Mouse (Mus musculus): Measurements from ENCODE around the gene 9530003J23Rik. TPM values are rescaled to one million over a fixed set of nuclear protein-coding genes. Genes with fewer than 3 reads are reported as not detected.
"Not testable (repeated sequence)": the region's sequence is repeated elsewhere in the genome, so short reads cannot be mapped to it uniquely, and the experiment has no call there.

Gene 9530003J23Rik
- polyA plus RNA-seq (2016; fragmentation: Nextera tagmentation; extraction: Ambion mirVana) = not detected in 2 replicates

DNA sequence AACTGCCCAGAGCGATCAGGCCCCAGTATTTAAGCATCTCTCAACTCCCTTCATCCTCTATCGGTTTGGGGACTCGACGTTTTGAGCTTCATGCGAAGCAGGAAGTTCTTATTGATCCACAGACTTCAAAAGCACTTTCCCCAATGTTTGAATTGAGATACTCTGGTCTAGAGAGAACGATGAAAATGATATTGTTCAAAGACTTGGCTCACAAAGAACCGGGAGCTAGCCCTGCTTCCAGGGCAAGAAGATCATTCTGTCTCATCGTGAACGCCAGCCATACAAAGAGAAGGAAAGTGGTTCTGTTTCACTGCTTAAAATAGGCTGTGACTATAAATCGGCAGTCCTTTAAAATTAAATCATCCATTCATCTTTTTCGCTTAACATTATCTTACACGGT, at the start of gene 9530003J23Rik:
Gene 9530003J23Rik, minus strand, starts transcription at position 101 of the 400 bp plus-strand sequence.
- Histone ChIP-seq H3K4me1 (no peaks in the 10 kb centered on the region), H3K36me3 (no peaks in the 10 kb centered on the region), H3K27ac (replicated peaks) (no peak within 1 kb of the TSS), H3K4me3 (no peak within 1 kb of the TSS), H3K27me3 (ENCODE audit: low read depth, poor library complexity, severe bottlenecking) (no peaks in the 10 kb centered on the region), H3K9me3 (replicated peaks) (no peaks in the 10 kb centered on the region)
- 91% methylated on average over 12 of the region's 12 CpGs for WGBS
- no peak for DNase-seq (ENCODE audit: low spot score)

GRCm38 (mm10) chr10:117287226-117287850, 48.8 kb upstream of the 9530003J23Rik start:
- Histone ChIP-seq H3K36me3 (no peaks in the 10 kb centered on the region), H3K4me3 (no peak overlapping the region), H3K9me3 (replicated peaks) (no peaks in the 10 kb centered on the region), H3K27me3 (ENCODE audit: low read depth, poor library complexity, severe bottlenecking) (no peaks in the 10 kb centered on the region), H3K27ac (replicated peaks) (no peak overlapping the region), H3K4me1 (no peaks in the 10 kb centered on the region)
- DNase-seq (ENCODE audit: low spot score) = no peak
- WGBS = 87% methylated on average over 3 of the region's 3 CpGs

DNA sequence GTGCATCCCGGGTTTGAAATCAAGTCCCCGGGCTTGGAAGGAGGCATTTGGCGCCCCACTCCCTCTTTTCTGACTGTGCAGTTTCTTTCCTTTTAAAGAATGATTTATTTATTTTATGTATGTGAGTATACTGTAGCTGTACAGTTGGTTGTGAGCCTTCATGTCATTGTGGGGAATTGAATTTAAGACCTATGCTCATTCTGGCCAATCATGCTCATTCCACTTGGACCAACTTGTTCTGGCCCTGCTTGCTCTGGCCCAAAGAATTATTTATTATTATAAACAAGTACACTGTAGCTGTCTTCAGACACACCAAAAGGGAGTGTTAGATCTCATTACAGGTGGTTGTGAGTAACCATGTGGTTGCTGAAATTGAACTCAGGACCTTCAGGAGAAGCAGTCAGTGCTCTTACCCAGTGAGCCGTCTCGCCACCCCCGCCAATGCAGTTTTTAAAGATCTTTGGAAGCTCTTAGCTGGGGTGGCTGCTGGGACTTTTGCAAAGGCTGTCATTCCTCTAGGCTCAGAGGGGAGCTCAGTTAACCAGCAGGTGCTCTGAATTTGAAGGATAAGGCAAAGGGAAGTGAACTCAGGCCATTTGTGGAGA, 48.0 kb upstream of the 9530003J23Rik start:
- no peak for DNase-seq (ENCODE audit: low spot score)
- Histone ChIP-seq H3K27ac (replicated peaks) (no peak overlapping the region), H3K27me3 (ENCODE audit: low read depth, poor library complexity, severe bottlenecking) (no peaks in the 10 kb centered on the region), H3K36me3 (no peaks in the 10 kb centered on the region), H3K9me3 (replicated peaks) (no peaks in the 10 kb centered on the region), H3K4me3 (no peak overlapping the region), H3K4me1 (no peaks in the 10 kb centered on the region)
- 93% methylated on average over 6 of the region's 6 CpGs for WGBS

GRCm38 (mm10) chr10:117285584-117285983, 47.1 kb upstream of the 9530003J23Rik start:
- H3K4me3 ChIP-seq; DNase-seq (ENCODE audit: low spot score); H3K4me1 ChIP-seq; H3K36me3 ChIP-seq; H3K27me3 ChIP-seq (ENCODE audit: low read depth, poor library complexity, severe bottlenecking); H3K27ac ChIP-seq (replicated peaks); H3K9me3 ChIP-seq (replicated peaks): not testable (repeated sequence)
- WGBS = 90% methylated on average over 4 of the region's 7 CpGs

- no peak for DNase-seq (ENCODE audit: low spot score)
- no peak overlapping the region for H3K4me3 ChIP-seq
- no peaks in the 10 kb centered on the region for H3K4me1 ChIP-seq
- 89% methylated on average over 10 of the region's 10 CpGs for WGBS
- no peaks in the 10 kb centered on the region for H3K9me3 ChIP-seq (replicated peaks)
- H3K27ac ChIP-seq (replicated peaks) = no peak overlapping the region
- H3K36me3 ChIP-seq = no peaks in the 10 kb centered on the region
- H3K27me3 ChIP-seq (ENCODE audit: low read depth, poor library complexity, severe bottlenecking) = no peaks in the 10 kb centered on the region
Observed at GRCm38 (mm10) chr10:117284578-117285520, 46.3 kb upstream of the 9530003J23Rik start.

- Histone ChIP-seq H3K9me3 (replicated peaks) (no peaks in the 10 kb centered on the region), H3K27me3 (ENCODE audit: low read depth, poor library complexity, severe bottlenecking) (no peaks in the 10 kb centered on the region), H3K27ac (replicated peaks) (no peak overlapping the region), H3K4me1 (no peaks in the 10 kb centered on the region), H3K4me3 (no peak overlapping the region), H3K36me3 (no peaks in the 10 kb centered on the region)
- 84% methylated on average over 7 of the region's 7 CpGs for WGBS
- DNase-seq (ENCODE audit: low spot score) = no peak
Observed at GRCm38 (mm10) chr10:117283871-117284577, 45.5 kb upstream of the 9530003J23Rik start.

DNA sequence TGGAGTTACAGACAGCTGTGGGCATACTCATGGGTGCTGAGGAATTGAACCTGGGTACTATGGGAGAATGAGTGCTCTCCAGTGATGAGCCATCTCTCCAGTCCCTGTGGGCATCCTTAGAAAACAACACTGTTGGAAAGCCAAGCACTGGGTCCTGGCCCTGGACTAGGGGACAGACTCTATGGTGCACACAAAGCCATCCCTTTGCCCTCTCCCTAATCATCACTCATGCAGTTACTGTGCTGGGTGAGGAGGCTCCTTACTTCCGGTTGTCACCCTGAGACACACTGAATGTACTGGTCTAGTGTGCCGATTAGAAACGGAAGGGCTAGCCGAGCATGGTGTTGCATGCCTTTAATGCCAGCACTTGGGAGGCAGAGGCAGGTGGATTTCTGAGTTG, 44.7 kb upstream of the 9530003J23Rik start:
- not testable (repeated sequence) for H3K4me1 ChIP-seq; H3K27me3 ChIP-seq (ENCODE audit: low read depth, poor library complexity, severe bottlenecking); H3K36me3 ChIP-seq; DNase-seq (ENCODE audit: low spot score); H3K27ac ChIP-seq (replicated peaks); H3K4me3 ChIP-seq; H3K9me3 ChIP-seq (replicated peaks)
- 85% methylated on average over 4 of the region's 4 CpGs for WGBS

GRCm38 (mm10) chr10:117282551-117282950, 44.0 kb upstream of the 9530003J23Rik start:
- no peaks in the 10 kb centered on the region for H3K4me1 ChIP-seq
- H3K27me3 ChIP-seq (ENCODE audit: low read depth, poor library complexity, severe bottlenecking) = no peaks in the 10 kb centered on the region
- H3K36me3 ChIP-seq = no peaks in the 10 kb centered on the region
- WGBS = 80% methylated on average over 2 of the region's 2 CpGs
- no peaks in the 10 kb centered on the region for H3K9me3 ChIP-seq (replicated peaks)
- no peak overlapping the region for H3K4me3 ChIP-seq
- H3K27ac ChIP-seq (replicated peaks) = no peak overlapping the region
- no peak for DNase-seq (ENCODE audit: low spot score)

GRCm38 (mm10) chr10:117282049-117282448, 43.5 kb upstream of the 9530003J23Rik start, which contains the start of gene Lyz2:
TSS of gene Lyz2 (minus strand) at chr10:117282321.
- H3K27me3 ChIP-seq (ENCODE audit: low read depth, poor library complexity, severe bottlenecking) = no peaks in the 10 kb centered on the region
- H3K9me3 ChIP-seq (replicated peaks) = no peaks in the 10 kb centered on the region
- H3K27ac ChIP-seq (replicated peaks) = no peak within 1 kb of the TSS
- H3K36me3 ChIP-seq = no peaks in the 10 kb centered on the region
- 67% methylated on average over 4 of the region's 4 CpGs for WGBS
- H3K4me1 ChIP-seq = no peaks in the 10 kb centered on the region
- H3K4me3 ChIP-seq = no peak within 1 kb of the TSS
- DNase-seq (ENCODE audit: low spot score) = no peak

GRCm38 (mm10) chr10:117281381-117281920, 42.9 kb upstream of the 9530003J23Rik start:
- H3K27me3 ChIP-seq (ENCODE audit: low read depth, poor library complexity, severe bottlenecking) = no peaks in the 10 kb centered on the region
- H3K4me3 ChIP-seq = no peak overlapping the region
- no peak for DNase-seq (ENCODE audit: low spot score)
- no peaks in the 10 kb centered on the region for H3K36me3 ChIP-seq
- H3K9me3 ChIP-seq (replicated peaks) = no peaks in the 10 kb centered on the region
- no peaks in the 10 kb centered on the region for H3K4me1 ChIP-seq
- 90% methylated on average over 7 of the region's 7 CpGs for WGBS
- H3K27ac ChIP-seq (replicated peaks) = no peak overlapping the region

DNA sequence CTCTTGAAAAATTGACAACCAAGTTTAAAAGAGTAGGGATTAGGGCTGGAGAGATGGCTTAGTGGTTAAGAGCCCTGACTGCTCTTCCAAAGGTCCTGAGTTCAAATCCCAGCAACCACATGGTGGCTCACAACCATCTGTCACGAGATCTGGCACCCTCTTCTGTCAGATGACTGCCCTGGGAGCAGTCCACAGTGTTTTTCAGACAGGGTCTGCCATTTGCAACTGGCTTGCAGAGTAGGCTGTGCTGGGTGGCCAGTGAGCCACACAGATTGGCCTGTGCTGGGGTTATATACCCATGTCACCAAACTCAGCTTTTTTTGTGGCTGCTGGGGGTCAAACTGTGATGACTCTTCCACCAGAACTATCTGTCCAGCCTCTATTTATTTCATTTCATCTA, 41.5 kb upstream of the 9530003J23Rik start:
- Histone ChIP-seq H3K27me3 (ENCODE audit: low read depth, poor library complexity, severe bottlenecking) (no peaks in the 10 kb centered on the region), H3K9me3 (replicated peaks) (no peaks in the 10 kb centered on the region), H3K27ac (replicated peaks) (no peak overlapping the region), H3K4me3 (no peak overlapping the region), H3K4me1 (no peaks in the 10 kb centered on the region), H3K36me3 (no peaks in the 10 kb centered on the region)
- 52% methylated on average over 1 of the region's 1 CpGs for WGBS
- no peak for DNase-seq (ENCODE audit: low spot score)

- DNase-seq (ENCODE audit: low spot score); H3K36me3 ChIP-seq; H3K27ac ChIP-seq (replicated peaks); H3K4me1 ChIP-seq; H3K4me3 ChIP-seq; H3K27me3 ChIP-seq (ENCODE audit: low read depth, poor library complexity, severe bottlenecking); H3K9me3 ChIP-seq (replicated peaks): not testable (repeated sequence)
- WGBS = 84% methylated on average over 2 of the region's 2 CpGs
Observed at GRCm38 (mm10) chr10:117278510-117278909, 40.0 kb upstream of the 9530003J23Rik start.

All from midbrain, embryonic 10.5 days (tissue).